Mouse (Mus musculus): ENCODE results near the gene Slbp. TPM values are rescaled to one million over a fixed set of nuclear protein-coding genes. Genes with fewer than 3 reads are reported as not detected.

The Slbp gene
- 100 to 1,000 TPM; 147 to 155 TPM for polyA plus RNA-seq (2017; shearing (Covaris generic))

GRCm38 (mm10) chr5:33651921-33652782, at the start of gene Slbp:
TSS of gene Slbp (minus strand) at chr5:33652574.

DNA sequence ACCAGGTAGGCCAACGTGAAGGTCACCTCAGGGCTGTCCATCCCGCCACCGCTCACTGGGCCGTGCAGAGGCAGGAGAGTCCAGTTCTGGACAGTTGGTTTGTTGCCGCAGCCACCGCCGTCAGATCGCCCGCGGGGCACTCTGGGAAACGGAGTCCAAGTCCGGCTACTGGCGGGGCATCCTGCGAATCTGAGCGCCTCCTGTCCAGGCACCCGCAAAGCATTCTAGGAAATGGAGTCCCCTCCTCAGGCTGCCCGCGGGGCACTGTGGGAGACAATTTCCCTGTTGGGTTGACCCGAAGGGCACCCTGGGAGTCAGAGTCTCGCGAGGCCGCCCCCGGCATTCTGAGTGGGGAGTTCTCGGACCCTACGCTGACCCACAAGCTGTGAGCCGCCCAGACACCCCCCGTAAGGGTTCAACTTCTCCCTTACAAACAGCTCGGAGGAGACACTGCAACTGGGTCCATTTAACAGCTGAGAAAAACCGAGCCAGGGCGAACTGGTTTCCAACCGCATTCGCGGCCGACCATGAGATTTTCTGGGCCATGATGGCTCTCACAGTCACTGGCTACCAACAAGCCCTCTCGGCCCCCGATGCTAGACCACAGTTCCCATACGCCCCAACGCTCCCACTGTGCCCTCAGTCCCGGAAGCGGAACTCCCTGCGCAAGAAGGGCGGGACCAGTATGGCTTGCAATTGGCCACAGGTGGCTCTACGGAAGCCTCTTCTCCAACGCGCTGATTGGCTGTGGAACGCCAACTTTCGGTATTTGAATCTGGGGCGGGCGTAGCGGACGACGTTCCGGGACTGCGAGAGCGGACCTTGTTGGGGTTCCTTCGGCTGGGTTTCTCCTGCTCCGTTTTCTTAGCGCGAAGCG, 5.7 kb upstream of the Slbp start, which contains the start of the genes Tacc3 and Tmem129:
Gene Tacc3 (plus strand): TSS at position 342 of the 877 bp plus-strand sequence.
Gene Tmem129 (minus strand): TSS at position 630 of the 877 bp plus-strand sequence.

GRCm38 (mm10) chr5:33629301-33629987, 22.9 kb downstream of the Slbp start, which contains the start of the genes Fam53a and Gm9903:
TSS of gene Fam53a (minus strand) at chr5:33629635.
TSS of gene Gm9903 (plus strand) at chr5:33629925.

Other genes starting within 250 kb of the Slbp start
- not detected for gene Nkx1-1, start 218.6 kb downstream of the Slbp start, polyA plus RNA-seq (2017; shearing (Covaris generic))
- gene Fam53a, start 22.9 kb downstream of the Slbp start, polyA plus RNA-seq (2017; shearing (Covaris generic)), result 10 to 100 TPM; 67.7 to 78.0 TPM
- 1 to 10 TPM in 1 of 2 experiments, under 1 TPM in 1; 0.20 to 1.2 TPM for gene Gm9903, start 22.6 kb downstream of the Slbp start, polyA plus RNA-seq (2017; shearing (Covaris generic))
- 10 to 100 TPM in 1 of 2 experiments, 1 to 10 TPM in 1; 9.3 to 17.1 TPM for gene Tacc3, start 5.6 kb upstream of the Slbp start, polyA plus RNA-seq (2017; shearing (Covaris generic))
- gene Tmem129, start 5.8 kb upstream of the Slbp start, polyA plus RNA-seq (2017; shearing (Covaris generic)), result 10 to 100 TPM; 31.9 to 38.8 TPM
- gene Fgfr3, start 69.1 kb upstream of the Slbp start, polyA plus RNA-seq (2017; shearing (Covaris generic)), result under 1 TPM; 0.36 to 0.53 TPM
- 100 to 1,000 TPM in 1 of 2 experiments, 10 to 100 TPM in 1; 96.4 to 113 TPM for gene Letm1, start 130.2 kb upstream of the Slbp start, polyA plus RNA-seq (2017; shearing (Covaris generic))
- gene Nsd2, start 168.2 kb upstream of the Slbp start, polyA plus RNA-seq (2017; shearing (Covaris generic)), result 10 to 100 TPM; 23.5 to 29.7 TPM

Measured in inflammation-experienced regulatory T-cells (primary cell).